Mouse (Mus musculus): ENCODE measurements around the gene Pdcd2l.
"Not testable (repeated sequence)": the region's sequence is repeated elsewhere in the genome, so short reads cannot be mapped to it uniquely, and the experiment has no call there.

Pdcd2l gene

DNA sequence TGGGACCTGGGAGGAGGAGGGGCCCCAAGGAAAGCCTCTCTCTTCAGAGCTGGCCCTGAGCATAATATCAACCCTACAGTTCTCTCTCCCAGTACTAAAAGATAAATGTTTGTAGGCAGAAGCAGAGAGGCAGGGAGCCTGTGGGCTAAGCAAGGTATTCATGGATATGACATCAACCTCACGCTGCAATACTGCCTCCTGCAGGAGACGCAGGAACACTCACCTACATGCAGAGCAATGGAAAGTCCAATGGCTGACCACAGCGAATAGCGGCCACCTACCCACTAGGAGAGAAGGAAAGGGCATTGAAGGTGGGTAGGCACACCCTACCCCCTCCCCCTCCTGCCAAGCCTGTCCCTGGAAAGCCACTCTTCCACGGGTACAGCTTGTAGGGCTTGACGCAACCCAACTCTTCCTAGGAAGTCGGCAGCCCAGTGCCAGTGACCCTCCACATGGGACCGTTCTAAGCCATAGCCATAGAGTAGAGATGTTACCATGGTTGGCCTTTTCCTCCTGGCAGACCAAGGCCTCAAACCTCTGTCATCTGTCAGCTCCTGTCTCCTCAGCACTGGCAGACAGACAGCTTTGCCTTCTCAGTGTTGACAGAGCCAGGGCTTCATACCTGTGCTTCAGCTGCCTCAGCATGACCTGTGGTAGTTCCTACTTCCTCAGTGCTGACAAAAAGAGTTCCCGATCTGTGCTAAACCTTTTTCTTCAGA is 11.7 kb upstream of the Pdcd2l start:
- DNase-seq = no peak

DNA sequence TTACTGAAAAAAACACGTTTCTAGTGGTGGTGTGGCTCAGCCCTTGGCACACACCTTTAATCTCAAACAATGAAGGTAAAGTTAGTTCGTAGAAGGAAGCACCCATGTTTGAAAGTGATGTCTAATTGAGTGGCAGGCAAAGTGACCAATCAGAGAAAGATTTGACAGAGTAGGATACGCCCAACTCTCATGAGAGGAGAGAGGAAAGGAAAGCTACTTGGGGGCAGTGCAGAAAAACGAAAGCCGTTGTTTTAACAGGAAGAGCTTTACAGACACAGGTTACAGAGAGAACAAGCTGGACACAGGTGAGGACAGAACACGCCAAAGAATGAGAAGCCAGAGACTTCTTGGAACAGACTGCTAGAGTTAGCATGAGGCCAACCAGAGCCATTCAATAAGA is 9.9 kb upstream of the Pdcd2l start:
- DNase-seq = no peak

DNA sequence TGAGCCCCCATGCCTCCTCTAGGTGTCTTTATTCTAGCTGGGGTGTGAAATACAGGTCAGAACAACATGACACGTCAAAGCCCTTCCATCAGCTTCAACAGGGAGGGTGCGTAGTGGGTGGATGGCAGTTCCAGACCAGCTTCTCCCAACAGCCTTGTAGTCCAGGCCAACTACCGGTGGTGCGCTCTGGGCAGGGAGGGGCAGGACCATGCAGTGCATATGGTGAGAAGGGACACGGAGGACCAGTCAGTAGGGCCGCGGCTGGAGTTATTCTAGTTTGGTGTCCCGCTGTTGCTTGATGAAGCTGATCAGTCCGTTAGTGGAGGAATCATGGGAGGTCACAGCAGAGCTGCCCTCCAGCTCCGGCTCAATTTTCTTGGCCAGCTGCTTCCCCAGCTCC is 5.7 kb upstream of the Pdcd2l start:
- not testable (repeated sequence) for DNase-seq

DNA sequence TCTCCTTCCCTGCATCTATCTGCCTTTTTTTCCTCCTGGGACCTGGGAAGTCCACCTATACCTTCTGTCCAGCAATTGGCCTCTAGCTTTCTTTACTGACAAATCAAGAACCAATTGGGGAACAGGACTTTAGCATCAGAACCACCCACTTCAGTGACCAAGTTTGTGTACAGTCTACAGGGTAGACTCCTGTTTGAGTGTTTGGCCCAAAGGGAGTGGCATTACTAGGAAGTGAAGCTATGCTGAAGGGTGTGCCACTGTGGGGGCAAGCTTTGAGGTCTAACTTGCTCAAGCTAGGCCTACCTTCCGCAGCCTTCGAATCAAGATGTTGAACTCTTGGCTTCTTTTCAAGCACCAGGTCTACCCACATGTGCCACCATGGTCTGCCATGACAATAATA is 4.4 kb upstream of the Pdcd2l start:
- no peak for DNase-seq

DNA sequence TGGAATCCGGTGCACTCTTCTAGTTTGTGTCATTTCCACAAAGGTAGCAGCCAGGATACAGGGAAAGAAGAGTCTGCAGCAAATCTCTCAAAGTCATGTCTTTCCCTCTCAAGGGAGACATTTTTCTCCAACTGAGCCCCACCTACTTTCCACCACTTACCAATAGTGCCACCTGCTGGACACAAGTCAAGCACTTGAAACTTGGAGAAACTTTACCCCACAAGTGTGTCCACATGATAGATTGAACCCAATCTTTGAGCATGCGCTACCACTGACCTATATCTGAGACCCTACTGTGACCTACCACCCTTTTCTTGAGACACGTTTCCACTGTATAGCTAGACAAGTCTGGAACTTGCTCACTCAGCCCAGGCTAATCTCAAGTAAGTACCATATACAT is 1.9 kb upstream of the Pdcd2l start:
- DNase-seq = peak; percentile 31

DNA sequence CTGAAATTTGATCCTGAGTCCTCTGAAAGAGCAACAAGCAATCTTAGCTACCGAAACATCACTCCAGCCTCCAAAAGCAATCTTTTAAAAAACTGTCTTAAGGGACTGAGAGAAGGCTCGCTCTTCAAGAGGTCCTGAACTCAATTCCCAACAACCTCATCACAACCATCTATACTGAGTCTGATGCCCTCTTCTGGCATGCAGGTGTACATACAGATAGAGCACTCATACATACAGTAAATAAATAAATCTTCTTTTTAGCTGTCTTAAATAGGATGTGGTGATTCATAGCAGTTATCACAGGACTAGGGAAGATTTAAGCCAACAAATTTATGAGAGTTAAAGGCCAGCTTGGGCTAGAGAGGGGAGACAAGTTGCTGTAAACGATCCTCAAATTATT is 829 bp downstream of the Pdcd2l start:
- no peak for DNase-seq

DNA sequence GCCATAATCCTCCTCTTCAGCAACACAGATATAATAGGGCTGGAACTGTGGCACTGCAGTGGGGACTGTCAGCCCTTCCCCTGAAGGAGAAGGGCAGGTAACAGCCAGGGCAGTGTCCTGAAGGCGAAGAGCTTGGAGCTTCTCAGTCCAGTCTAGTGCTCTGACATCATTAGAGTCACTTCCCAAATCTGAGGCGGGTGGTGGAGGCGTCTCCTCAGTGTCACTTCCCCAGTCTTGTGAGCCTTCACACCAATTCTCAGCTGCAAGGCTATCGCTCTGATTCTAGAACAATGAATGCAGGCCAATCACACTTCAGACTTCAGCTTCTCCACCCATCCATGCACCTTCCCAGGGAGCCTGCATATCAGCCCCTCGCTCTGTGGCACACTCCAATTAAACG is 3.6 kb downstream of the Pdcd2l start:
- DNase-seq = no peak

DNA sequence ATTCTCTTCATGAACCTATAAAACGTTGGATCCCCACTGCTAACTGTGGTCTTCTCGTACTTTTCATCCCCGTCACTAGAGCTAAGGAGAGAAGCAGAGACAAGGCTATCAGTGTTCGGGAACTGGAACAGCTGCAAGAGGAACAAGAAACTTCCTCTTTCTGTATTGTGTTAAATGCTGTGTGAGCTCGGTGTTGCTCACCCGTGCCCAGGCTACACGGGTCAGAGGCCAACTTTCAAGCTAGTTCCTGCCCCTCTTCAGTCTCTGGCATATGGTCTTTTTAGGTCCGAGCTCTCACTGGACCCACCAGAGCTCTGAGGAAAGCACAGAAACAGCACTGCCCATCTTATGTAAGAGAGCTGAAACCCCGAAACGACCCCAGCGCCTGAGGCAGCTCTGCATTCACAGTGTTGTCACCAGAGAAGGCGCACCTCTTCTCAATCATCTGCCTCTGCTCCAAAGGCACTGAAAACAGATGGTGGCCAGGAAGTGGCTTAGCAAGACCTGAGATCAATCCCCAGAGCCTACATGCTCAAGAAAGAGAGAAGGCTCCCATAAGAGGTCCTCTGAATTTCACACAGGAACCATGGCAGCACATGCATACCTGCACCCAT is 7.0 kb downstream of the Pdcd2l start:
- DNase-seq = no peak

DNA sequence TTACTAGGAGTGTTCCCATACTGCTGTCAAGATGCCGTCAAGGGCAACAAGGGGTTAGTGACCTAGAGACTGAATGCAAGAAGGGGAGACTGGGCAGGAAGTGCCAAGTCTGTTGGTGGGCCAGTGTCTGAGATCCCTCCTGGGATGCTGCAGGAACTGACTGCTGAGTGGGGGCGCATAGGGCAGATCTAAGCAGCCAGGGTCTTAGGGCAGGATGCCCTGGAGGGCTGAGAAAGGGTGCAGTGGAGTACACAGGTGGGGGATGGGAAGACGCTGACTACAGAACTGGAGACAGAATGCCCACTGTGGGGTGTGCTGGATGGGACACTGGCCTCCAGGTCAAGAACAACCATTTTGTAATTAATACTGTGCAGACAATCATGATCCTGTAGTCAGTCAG is 12.7 kb downstream of the Pdcd2l start:
- DNase-seq = no peak

DNA sequence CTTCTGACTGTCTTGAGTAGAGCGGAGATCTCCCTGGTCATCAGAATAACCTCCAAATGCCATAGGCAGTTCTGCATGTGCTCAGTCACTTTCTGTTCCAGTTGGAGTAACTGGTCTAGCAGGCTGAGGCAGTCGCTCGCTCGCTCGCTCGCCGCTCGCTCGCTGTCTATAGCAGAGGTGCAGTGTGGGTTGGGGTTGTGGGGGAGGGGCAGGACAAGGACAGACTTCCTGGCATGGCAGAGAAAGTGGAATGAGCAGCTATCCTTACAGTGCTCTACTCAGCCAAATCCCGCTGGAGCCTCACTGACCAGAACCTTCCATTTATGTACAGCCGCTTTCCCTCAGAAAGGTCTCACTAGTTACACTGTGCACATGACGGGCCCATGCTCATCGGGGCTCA is 13.1 kb downstream of the Pdcd2l start:
- DNase-seq = no peak

DNA sequence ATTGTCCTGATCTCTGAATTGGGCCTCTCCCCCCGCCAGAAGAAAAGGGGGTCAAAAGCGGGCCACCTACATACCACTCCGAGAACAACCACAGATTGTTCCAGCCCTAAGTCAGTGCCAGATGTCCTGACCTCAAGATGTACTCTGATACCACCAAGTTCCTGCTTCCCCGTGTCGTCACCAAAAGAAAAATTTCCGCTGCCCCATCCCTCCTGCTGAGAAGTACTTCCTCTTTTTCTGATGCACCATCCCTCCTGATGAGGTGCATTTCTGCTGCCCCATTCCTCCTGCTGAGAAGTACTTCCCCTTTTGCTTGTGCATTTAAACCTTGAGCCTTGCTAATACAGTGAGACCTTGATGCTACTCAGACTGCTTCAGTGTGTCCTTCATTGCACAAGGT is 20.2 kb downstream of the Pdcd2l start:
- DNase-seq = not testable (repeated sequence)

DNA sequence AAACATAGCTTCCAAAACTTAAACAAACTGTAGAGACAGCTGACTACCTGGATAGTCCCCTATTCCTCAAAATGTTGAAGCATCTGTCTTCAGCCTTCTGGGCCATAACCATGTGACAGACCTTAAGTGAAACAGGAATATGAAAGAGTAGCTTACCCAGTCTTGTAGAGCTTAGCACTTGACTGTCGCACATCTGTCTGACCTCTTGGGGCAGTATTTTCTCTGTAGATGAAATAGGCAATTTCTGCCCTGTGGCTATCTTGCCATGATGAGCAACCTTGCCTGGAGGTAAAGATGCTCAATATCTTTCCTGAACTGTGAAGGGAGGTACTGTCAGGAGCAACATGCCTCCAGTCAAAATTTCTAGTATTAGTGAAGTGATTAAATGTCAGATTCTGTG is 24.2 kb downstream of the Pdcd2l start:
- no peak for DNase-seq

DNA sequence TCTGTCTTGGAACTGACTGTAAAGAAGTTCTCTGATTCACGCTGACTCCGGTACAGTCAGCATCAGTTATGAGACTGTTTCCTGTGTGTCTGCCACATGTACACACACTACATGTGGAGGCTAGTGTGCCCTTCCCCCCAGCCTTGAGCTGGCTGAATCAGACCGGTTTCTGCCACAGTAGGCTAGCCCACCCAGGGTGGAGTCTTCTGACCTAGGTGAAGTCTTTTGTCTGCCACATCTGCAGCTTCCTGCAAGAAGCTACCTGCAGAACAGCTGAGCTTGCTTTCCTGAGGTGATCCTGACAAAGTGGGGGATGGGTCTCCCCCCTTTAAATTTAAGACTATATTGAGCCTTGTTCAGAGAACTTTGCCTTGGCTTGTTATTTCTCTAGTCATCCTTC is 27.0 kb downstream of the Pdcd2l start, which contains the start of gene Uba2:
Uba2 (minus strand) TSS at position 146 of the 400 bp plus-strand sequence.
- no peak for DNase-seq

DNA sequence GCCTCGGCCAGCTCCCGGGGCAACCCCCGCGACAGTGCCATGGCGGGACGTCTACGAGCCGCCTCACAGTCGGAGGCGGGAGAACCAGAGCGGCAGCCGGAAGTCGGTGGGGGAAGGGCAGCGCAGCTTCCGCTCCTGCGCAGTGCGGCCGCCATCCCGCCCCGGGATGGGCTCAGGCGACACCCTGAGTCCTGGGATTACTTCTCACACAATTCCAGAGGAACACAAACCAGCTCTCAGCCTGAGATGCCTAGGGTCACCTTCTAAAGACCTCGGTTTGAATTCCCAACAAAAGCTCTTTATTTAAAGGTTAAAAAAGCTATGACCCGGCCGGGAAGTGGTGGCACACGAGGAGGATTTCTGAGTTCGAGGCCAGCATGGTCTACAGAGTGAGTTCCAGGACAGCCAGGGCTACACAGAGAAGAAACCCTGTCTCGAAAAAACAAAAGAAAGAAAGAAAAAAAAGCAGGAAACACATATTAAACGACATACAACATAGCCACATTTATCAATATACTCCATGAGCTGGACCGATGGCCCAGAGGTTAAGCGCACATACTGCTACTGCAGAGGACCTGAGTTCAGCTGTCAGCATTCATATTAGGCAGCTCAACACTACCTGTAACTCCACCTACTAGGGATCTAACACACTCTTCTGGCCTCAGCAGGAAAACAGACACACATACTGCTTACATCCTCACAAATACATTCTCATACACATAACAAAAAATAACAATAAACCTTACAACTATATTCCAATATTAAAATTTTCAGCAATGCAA is 27.8 kb downstream of the Pdcd2l start:
- peak; percentile 94 for DNase-seq

DNA sequence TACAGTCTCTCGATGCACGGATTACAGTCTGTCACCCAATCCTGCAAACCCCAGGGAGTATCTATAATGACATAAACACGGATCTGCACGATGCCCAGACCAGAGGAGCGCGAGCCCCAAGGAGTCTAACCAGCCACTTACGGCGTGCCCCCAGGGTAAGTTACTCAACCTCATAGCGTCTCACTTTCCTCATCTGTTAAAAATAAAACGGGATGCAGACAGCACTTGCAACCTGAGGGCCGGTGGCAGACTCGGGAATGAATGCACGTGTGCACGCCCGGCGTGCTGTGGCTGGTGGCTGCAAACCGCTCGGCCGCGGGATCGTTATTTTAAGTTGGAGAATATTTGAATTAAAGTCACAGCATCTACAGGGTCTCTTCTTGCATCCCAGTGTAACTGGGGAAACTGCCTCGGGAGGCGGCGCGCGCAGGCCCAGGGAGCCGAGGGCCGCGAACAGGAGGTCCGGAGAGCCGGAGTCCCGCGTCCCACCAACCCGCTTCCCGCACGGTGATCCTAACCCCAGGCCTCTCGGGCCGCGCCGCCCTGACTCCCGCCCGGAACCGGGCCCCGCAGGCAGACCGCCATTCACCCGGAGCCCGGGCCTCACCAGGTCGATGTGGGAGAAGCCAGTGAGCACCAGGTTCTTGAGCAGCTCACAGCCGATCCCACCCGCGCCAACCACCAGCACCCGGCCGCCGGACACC is 28.5 kb downstream of the Pdcd2l start:
- DNase-seq = no peak

DNA sequence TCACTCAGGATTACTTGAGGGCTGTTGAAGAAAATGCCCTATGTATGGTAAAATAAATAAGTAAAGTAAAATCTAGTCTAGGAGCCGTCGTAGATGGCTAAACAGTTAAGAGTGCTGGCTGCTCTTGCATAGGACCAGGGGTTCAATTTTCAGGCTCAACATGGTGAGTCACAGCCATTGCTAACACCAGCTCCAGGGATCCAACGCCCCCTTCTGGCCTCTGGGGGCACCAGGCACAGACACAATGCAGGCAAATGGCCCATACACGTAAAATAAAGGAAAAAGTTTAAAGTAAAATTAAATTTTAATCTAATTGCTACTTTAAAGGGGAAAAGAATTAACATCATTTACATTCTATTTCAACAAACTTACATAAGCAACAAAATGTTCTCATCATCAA is 29.6 kb downstream of the Pdcd2l start:
- peak; percentile 12 for DNase-seq

DNA sequence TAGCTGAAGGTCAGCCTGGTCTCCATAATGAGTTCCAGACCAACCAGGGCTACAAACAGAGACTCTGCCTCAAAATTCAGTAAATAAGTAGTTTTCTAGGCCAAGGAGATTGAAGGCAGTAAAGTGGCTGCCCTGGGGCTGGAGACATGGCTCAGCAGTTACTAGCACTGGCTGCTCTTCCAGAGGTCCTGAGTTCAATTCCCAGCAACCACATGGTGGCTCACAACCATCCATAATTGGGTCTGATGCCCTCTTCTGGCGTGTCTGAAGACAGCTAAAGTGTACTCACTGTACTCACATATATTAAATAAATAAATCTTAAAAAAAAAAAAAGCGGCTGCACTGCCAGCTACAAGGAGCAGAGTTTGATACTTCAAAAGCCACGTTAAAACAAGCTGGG is 30.5 kb downstream of the Pdcd2l start:
- DNase-seq = no peak

DNA sequence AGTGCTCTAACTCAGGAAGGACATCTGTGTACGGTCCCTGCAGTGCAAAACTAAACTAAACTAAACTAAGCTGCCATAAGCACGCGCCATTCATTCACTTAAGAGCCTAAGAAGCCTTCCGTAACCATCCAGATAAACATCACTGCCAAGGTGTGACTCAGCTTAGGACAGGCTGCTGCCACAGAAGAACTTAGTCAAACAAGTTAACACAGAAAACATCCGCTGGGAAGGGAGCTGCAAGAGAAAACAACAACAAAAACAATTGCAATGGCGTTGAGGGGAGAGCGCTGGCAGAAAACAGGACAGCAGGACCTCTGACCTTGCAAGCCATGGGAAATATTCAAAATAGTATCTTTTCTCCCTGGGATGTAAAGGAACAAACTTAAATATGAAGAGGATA is 31.8 kb downstream of the Pdcd2l start:
- no peak for DNase-seq

DNA sequence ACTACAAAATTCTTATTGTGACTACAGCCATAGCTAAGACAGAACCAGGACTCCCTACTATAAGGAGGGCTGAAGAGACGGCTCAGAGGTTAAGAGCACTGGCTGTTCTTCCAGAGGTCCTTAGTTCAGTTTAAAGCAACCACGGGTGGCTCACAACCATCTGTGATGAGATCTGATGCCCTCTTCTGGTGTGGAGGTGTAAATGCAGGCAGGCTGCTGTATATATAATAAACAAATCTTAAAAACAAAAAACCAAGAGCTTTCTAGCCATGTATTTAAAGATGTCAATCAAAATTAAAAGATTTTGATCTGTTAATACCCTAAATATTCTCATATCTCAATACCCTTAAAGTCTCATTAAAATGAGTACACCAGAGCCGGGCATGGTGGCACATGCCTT is 37.3 kb downstream of the Pdcd2l start:
- no peak for DNase-seq

DNA sequence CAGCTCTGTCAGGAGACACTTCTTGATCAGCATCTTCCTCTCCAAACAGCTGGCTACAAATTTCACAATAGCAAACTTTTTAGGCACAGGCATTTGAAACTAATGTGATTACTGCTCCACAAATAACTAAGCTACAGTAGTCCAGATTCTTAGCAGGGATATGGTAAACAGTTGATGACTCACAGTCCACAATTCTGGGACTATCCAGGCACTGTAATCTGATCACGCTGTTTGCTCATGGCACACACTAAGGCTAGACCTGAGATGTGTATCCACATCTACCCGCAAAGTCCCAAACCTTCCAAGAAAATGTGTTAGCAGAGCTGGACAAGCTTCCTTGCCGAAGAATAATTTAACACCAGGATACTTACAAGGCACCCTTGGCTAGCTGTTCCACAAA is 38.5 kb downstream of the Pdcd2l start:
- no peak for DNase-seq

DNA sequence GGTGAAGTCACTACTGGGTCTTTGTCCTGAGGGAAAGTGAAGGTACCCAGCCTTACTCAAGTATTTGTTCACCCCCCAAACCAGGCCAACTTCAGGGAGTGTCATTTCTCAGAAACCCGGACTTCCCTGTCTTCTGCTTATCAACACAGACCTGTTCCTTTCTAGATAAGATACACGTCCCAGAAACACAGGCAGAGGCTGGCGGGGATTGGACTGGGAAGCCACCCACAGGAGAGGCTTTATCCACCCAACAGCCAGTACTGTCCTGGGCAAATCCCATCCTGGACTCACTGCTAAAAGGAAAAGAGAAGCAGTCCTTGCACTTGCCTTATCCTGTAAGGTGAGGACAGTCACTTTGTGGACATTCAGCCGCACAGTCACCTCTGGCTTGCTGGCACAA is 49.3 kb downstream of the Pdcd2l start:
- no peak for DNase-seq

DNA sequence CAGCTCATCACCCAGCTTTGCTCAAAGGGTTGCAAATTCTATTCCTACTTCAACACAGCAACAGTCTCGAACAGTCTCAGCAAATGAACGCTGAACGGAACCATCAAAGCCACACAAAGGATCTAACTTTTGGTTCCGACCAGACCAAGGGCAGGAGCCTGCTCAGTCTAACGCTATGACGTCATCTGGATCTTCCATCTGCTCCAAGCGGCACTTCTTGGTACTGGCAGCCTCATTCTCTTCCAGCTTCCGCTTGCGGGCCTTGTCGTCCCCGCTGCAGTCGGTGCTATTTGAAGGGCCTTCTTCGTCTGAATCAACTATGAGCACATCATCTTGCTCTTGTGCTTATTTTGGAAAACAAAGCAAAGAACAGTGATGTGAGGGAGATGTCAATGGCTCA is 55.3 kb downstream of the Pdcd2l start:
- no peak for DNase-seq

DNA sequence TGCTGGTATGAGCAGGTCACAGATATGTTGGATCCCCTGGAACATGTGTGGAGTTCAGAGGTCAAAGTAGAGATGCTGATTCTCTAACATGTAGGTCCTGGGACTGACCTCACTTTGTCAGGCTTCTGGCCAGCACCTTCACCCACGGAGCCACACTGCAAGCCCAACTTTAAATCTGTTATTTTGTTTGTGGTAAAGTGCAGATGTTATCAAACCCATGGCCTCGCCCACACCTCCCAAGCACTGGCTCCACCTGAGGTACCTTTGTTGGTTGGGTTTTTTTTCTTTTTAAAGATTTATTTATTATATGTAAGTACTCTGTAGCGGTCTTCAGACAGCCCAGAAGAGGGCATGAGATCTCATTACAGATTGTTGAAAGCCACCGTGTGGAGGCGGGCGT is 57.0 kb downstream of the Pdcd2l start:
- DNase-seq = no peak
